Mouse (Mus musculus): ENCODE data around the gene Pnpla6.

The Pnpla6 gene

GRCm38 (mm10) chr8:3531936-3532335, 16.8 kb downstream of the Pnpla6 start:
- DNase-seq (ENCODE audit: low read depth, low spot score): no peak
- H3K36me3 ChIP-seq (ENCODE audit: control insufficient read depth, insufficient read depth, low read length, poor library complexity, severe bottlenecking): no peaks in the 10 kb centered on the region
- H3K27me3 ChIP-seq (ENCODE audit: control insufficient read depth, insufficient read depth, low read length, poor library complexity, severe bottlenecking): no peaks in the 10 kb centered on the region

- H3K27me3 ChIP-seq (ENCODE audit: control insufficient read depth, insufficient read depth, low read length, poor library complexity, severe bottlenecking): no peaks in the 10 kb centered on the region
- H3K36me3 ChIP-seq (ENCODE audit: control insufficient read depth, insufficient read depth, low read length, poor library complexity, severe bottlenecking): no peaks in the 10 kb centered on the region; the same call in 1 of the 2 replicates
- peak; percentile 45 for DNase-seq (ENCODE audit: low read depth, low spot score)
Observed at GRCm38 (mm10) chr8:3536053-3536841, 21.1 kb downstream of the Pnpla6 start.

- H3K27me3 ChIP-seq (ENCODE audit: control insufficient read depth, insufficient read depth, low read length, poor library complexity, severe bottlenecking): no peaks in the 10 kb centered on the region
- DNase-seq (ENCODE audit: low read depth, low spot score): no peak
- no peaks in the 10 kb centered on the region; the same call in 1 of the 2 replicates for H3K36me3 ChIP-seq (ENCODE audit: control insufficient read depth, insufficient read depth, low read length, poor library complexity, severe bottlenecking)
Observed at GRCm38 (mm10) chr8:3536940-3537339, 21.8 kb downstream of the Pnpla6 start.

GRCm38 (mm10) chr8:3537666-3538065, 22.5 kb downstream of the Pnpla6 start:
- Histone ChIP-seq H3K36me3 (ENCODE audit: control insufficient read depth, insufficient read depth, low read length, poor library complexity, severe bottlenecking) (no peaks in the 10 kb centered on the region; the same call in 1 of the 2 replicates), H3K27me3 (ENCODE audit: control insufficient read depth, insufficient read depth, low read length, poor library complexity, severe bottlenecking) (no peaks in the 10 kb centered on the region)
- DNase-seq (ENCODE audit: low read depth, low spot score): no peak

- H3K27me3 ChIP-seq (ENCODE audit: control insufficient read depth, insufficient read depth, low read length, poor library complexity, severe bottlenecking): no peaks in the 10 kb centered on the region
- peaks cover 3% of the 10 kb centered on the region for H3K36me3 ChIP-seq (ENCODE audit: control insufficient read depth, insufficient read depth, low read length, poor library complexity, severe bottlenecking)
- DNase-seq (ENCODE audit: low read depth, low spot score): no peak
Observed at GRCm38 (mm10) chr8:3539146-3539545, 24.0 kb downstream of the Pnpla6 start.

GRCm38 (mm10) chr8:3540076-3540475, 24.9 kb downstream of the Pnpla6 start:
- DNase-seq (ENCODE audit: low read depth, low spot score): no peak
- Histone ChIP-seq H3K27me3 (ENCODE audit: control insufficient read depth, insufficient read depth, low read length, poor library complexity, severe bottlenecking) (no peaks in the 10 kb centered on the region), H3K36me3 (ENCODE audit: control insufficient read depth, insufficient read depth, low read length, poor library complexity, severe bottlenecking) (peaks cover 3% of the 10 kb centered on the region)

GRCm38 (mm10) chr8:3546511-3546910, 31.3 kb downstream of the Pnpla6 start:
- no peaks in the 10 kb centered on the region for H3K27me3 ChIP-seq (ENCODE audit: control insufficient read depth, insufficient read depth, low read length, poor library complexity, severe bottlenecking)
- no peak for DNase-seq (ENCODE audit: low read depth, low spot score)

GRCm38 (mm10) chr8:3552240-3552639, 37.1 kb downstream of the Pnpla6 start:
- Histone ChIP-seq H3K36me3 (ENCODE audit: control insufficient read depth, insufficient read depth, low read length, poor library complexity, severe bottlenecking) (no peaks in the 10 kb centered on the region), H3K27me3 (ENCODE audit: control insufficient read depth, insufficient read depth, low read length, poor library complexity, severe bottlenecking) (no peaks in the 10 kb centered on the region)
- no peak for DNase-seq (ENCODE audit: low read depth, low spot score)

More at GRCm38 (mm10) chr8:3546511-3546910, 31.3 kb downstream of the Pnpla6 start:
- peaks cover 3% of the 10 kb centered on the region for H3K36me3 ChIP-seq (ENCODE audit: control insufficient read depth, insufficient read depth, low read length, poor library complexity, severe bottlenecking)

- Histone ChIP-seq H3K27me3 (ENCODE audit: control insufficient read depth, insufficient read depth, low read length, poor library complexity, severe bottlenecking) (no peaks in the 10 kb centered on the region), H3K36me3 (ENCODE audit: control insufficient read depth, insufficient read depth, low read length, poor library complexity, severe bottlenecking) (no peaks in the 10 kb centered on the region)
- DNase-seq (ENCODE audit: low read depth, low spot score): peak; percentile 13
Observed at GRCm38 (mm10) chr8:3556114-3556513, 40.9 kb downstream of the Pnpla6 start.

- no peak for DNase-seq (ENCODE audit: low read depth, low spot score)
- H3K27me3 ChIP-seq (ENCODE audit: control insufficient read depth, insufficient read depth, low read length, poor library complexity, severe bottlenecking): no peaks in the 10 kb centered on the region; the same call in 1 of the 2 replicates
- H3K36me3 ChIP-seq (ENCODE audit: control insufficient read depth, insufficient read depth, low read length, poor library complexity, severe bottlenecking): no peaks in the 10 kb centered on the region
Observed at GRCm38 (mm10) chr8:3567641-3568371, 52.6 kb downstream of the Pnpla6 start, which contains the start of gene C330021F23Rik. C330021F23Rik (plus strand) TSS chr8:3567990.

- DNase-seq (ENCODE audit: low read depth, low spot score): no peak
- no peaks in the 10 kb centered on the region; the same call in 1 of the 2 replicates for H3K27me3 ChIP-seq (ENCODE audit: control insufficient read depth, insufficient read depth, low read length, poor library complexity, severe bottlenecking)
- H3K36me3 ChIP-seq (ENCODE audit: control insufficient read depth, insufficient read depth, low read length, poor library complexity, severe bottlenecking): no peaks in the 10 kb centered on the region
Observed at GRCm38 (mm10) chr8:3568378-3568777, 53.2 kb downstream of the Pnpla6 start.

- H3K36me3 ChIP-seq (ENCODE audit: control insufficient read depth, insufficient read depth, low read length, poor library complexity, severe bottlenecking): no peaks in the 10 kb centered on the region
- DNase-seq (ENCODE audit: low read depth, low spot score): no peak
- no peaks in the 10 kb centered on the region; the same call in 1 of the 2 replicates for H3K27me3 ChIP-seq (ENCODE audit: control insufficient read depth, insufficient read depth, low read length, poor library complexity, severe bottlenecking)
Observed at GRCm38 (mm10) chr8:3569784-3570183, 54.6 kb downstream of the Pnpla6 start.

- no peak for DNase-seq (ENCODE audit: low read depth, low spot score)
- Histone ChIP-seq H3K27me3 (ENCODE audit: control insufficient read depth, insufficient read depth, low read length, poor library complexity, severe bottlenecking) (no peaks in the 10 kb centered on the region), H3K36me3 (ENCODE audit: control insufficient read depth, insufficient read depth, low read length, poor library complexity, severe bottlenecking) (no peaks in the 10 kb centered on the region)
Observed at GRCm38 (mm10) chr8:3574546-3574945, 59.4 kb downstream of the Pnpla6 start.

GRCm38 (mm10) chr8:3576211-3576960, 61.2 kb downstream of the Pnpla6 start:
- no peaks in the 10 kb centered on the region for H3K27me3 ChIP-seq (ENCODE audit: control insufficient read depth, insufficient read depth, low read length, poor library complexity, severe bottlenecking)
- no peaks in the 10 kb centered on the region for H3K36me3 ChIP-seq (ENCODE audit: control insufficient read depth, insufficient read depth, low read length, poor library complexity, severe bottlenecking)
- DNase-seq (ENCODE audit: low read depth, low spot score): no peak

All from splenic B cell, adult 2 months (primary cell).